Mouse (Mus musculus): ENCODE data around the gene Olfr777. TPM values are rescaled to one million over a fixed set of nuclear protein-coding genes. Genes with fewer than 3 reads are reported as not detected.
"Not testable (repeated sequence)": the region's sequence is repeated elsewhere in the genome, so short reads cannot be mapped to it uniquely, and the experiment has no call there.

Olfr777 gene
- not detected in 2 replicates for polyA plus RNA-seq (2016; fragmentation: Nextera tagmentation; extraction: Ambion mirVana)

GRCm38 (mm10) chr10:129271081-129271535 lies at the start of gene Olfr777:
Gene Olfr777 (minus strand): TSS chr10:129271485.
- no peaks in the 10 kb centered on the region for H3K36me3 ChIP-seq
- no peak within 1 kb of the TSS for H3K4me3 ChIP-seq
- no peaks in the 10 kb centered on the region for H3K4me1 ChIP-seq
- H3K27me3 ChIP-seq (ENCODE audit: low read depth, poor library complexity, severe bottlenecking): no peaks in the 10 kb centered on the region
- no peak for DNase-seq (ENCODE audit: low spot score)
- H3K27ac ChIP-seq: no peak within 1 kb of the TSS
- WGBS: 97% methylated on average over 2 of the region's 2 CpGs
- no peaks in the 10 kb centered on the region for H3K9me3 ChIP-seq (replicated peaks)

GRCm38 (mm10) chr10:129317817-129318216 lies 46.5 kb upstream of the Olfr777 start, which contains the start of gene Olfr780:
Gene Olfr780 (plus strand): TSS chr10:129318117.
- H3K4me1 ChIP-seq: no peaks in the 10 kb centered on the region
- WGBS: 92% methylated on average over 3 of the region's 3 CpGs
- H3K27ac ChIP-seq: no peak within 1 kb of the TSS
- H3K9me3 ChIP-seq (replicated peaks): no peaks in the 10 kb centered on the region
- H3K36me3 ChIP-seq: no peaks in the 10 kb centered on the region
- H3K27me3 ChIP-seq (ENCODE audit: low read depth, poor library complexity, severe bottlenecking): no peaks in the 10 kb centered on the region
- no peak for DNase-seq (ENCODE audit: low spot score)
- H3K4me3 ChIP-seq: no peak within 1 kb of the TSS

GRCm38 (mm10) chr10:129313521-129313920 lies 42.2 kb upstream of the Olfr777 start:
- WGBS: no CpG with 5 or more reads among the region's 1 CpGs

GRCm38 (mm10) chr10:129312973-129313372 lies 41.7 kb upstream of the Olfr777 start:
- not testable (repeated sequence) for DNase-seq (ENCODE audit: low spot score); H3K36me3 ChIP-seq; H3K4me1 ChIP-seq; H3K27me3 ChIP-seq (ENCODE audit: low read depth, poor library complexity, severe bottlenecking); H3K27ac ChIP-seq; H3K9me3 ChIP-seq (replicated peaks); H3K4me3 ChIP-seq
- WGBS: 59% methylated on average over 1 of the region's 1 CpGs

More at GRCm38 (mm10) chr10:129313521-129313920, 42.2 kb upstream of the Olfr777 start:
- DNase-seq (ENCODE audit: low spot score); H3K9me3 ChIP-seq (replicated peaks); H3K4me3 ChIP-seq; H3K36me3 ChIP-seq; H3K27ac ChIP-seq; H3K4me1 ChIP-seq; H3K27me3 ChIP-seq (ENCODE audit: low read depth, poor library complexity, severe bottlenecking): not testable (repeated sequence)

GRCm38 (mm10) chr10:129258827-129259226 lies 12.5 kb downstream of the Olfr777 start, which contains the start of gene Olfr776:
Gene Olfr776 (plus strand): TSS chr10:129259127.
- Histone ChIP-seq H3K27ac (no peak within 1 kb of the TSS), H3K36me3 (no peaks in the 10 kb centered on the region), H3K27me3 (ENCODE audit: low read depth, poor library complexity, severe bottlenecking) (no peaks in the 10 kb centered on the region), H3K4me1 (no peaks in the 10 kb centered on the region), H3K9me3 (replicated peaks) (no peaks in the 10 kb centered on the region), H3K4me3 (no peak within 1 kb of the TSS)
- no peak for DNase-seq (ENCODE audit: low spot score)

DNA sequence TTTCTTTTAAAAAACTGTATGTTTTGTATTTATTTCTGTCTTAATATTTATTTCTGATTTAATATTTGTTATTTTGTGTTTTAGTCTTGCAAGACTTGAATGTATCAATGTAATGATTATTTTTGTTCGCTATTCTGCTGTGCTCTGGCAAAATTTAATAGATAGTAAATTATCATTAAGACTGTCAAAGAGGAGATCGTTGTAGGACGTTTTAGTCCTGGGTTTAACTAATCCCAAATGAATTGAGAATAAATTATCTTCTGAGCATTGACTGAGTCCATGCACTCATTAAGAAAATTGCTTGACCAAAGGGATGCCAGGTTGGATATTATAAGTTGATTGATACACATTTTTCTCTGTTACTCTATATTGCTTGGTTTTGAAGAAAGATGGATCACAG lies 23.2 kb downstream of the Olfr777 start, which contains the start of gene Olfr775:
Gene Olfr775, plus strand, starts transcription at position 301 of the 400 bp plus-strand sequence.
- Histone ChIP-seq H3K27ac (no peak within 1 kb of the TSS), H3K27me3 (ENCODE audit: low read depth, poor library complexity, severe bottlenecking) (no peaks in the 10 kb centered on the region), H3K4me3 (no peak within 1 kb of the TSS), H3K4me1 (no peaks in the 10 kb centered on the region), H3K9me3 (replicated peaks) (no peaks in the 10 kb centered on the region), H3K36me3 (no peaks in the 10 kb centered on the region)
- no peak for DNase-seq (ENCODE audit: low spot score)
- 71% methylated on average over 3 of the region's 3 CpGs for WGBS

DNA sequence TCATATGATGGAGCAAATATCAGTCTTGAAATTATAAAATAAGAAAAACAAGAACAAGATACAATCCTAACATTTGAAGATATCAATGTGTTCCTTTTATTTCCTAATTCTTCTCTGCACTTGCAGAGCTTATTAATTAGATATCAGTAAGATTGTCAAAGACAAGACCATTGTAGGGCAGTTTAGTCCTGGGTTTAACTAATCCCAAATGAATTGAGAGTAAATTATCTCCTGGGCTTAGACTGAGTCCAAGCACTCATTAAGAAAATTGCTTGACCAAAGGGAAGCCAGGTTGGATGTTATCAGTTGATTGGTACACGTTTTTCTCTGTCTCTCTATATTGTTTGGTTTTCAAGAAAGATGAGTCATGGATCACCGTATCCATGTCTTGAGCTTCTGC lies 35.4 kb downstream of the Olfr777 start, which contains the start of gene Olfr774:
Gene Olfr774, plus strand, starts transcription at position 301 of the 400 bp plus-strand sequence.
- Histone ChIP-seq H3K4me1 (no peaks in the 10 kb centered on the region), H3K9me3 (replicated peaks) (no peaks in the 10 kb centered on the region), H3K4me3 (no peak within 1 kb of the TSS), H3K27me3 (ENCODE audit: low read depth, poor library complexity, severe bottlenecking) (no peaks in the 10 kb centered on the region), H3K27ac (no peak within 1 kb of the TSS), H3K36me3 (no peaks in the 10 kb centered on the region)
- WGBS: 82% methylated on average over 2 of the region's 2 CpGs
- DNase-seq (ENCODE audit: low spot score): no peak

GRCm38 (mm10) chr10:129230737-129231136 lies 40.5 kb downstream of the Olfr777 start:
- WGBS: 80% methylated on average over 1 of the region's 1 CpGs

More at GRCm38 (mm10) chr10:129230737-129231136, 40.5 kb downstream of the Olfr777 start:
- DNase-seq (ENCODE audit: low spot score): no peak
- Histone ChIP-seq H3K27me3 (ENCODE audit: low read depth, poor library complexity, severe bottlenecking) (no peaks in the 10 kb centered on the region), H3K4me3 (no peak overlapping the region), H3K27ac (no peak overlapping the region), H3K9me3 (replicated peaks) (no peaks in the 10 kb centered on the region), H3K4me1 (no peaks in the 10 kb centered on the region), H3K36me3 (no peaks in the 10 kb centered on the region)

Other genes with a start within 250 kb of the Olfr777 start
- gene Olfr764-ps1, start 231.6 kb downstream of the Olfr777 start, polyA plus RNA-seq (2016; fragmentation: Nextera tagmentation; extraction: Ambion mirVana): not detected in 2 replicates
- not detected in 2 replicates for gene Olfr765, start 221.5 kb downstream of the Olfr777 start, polyA plus RNA-seq (2016; fragmentation: Nextera tagmentation; extraction: Ambion mirVana)
- gene Olfr766-ps1, start 202.5 kb downstream of the Olfr777 start, polyA plus RNA-seq (2016; fragmentation: Nextera tagmentation; extraction: Ambion mirVana): not detected in 2 replicates
- gene Olfr767, start 188.6 kb downstream of the Olfr777 start, polyA plus RNA-seq (2016; fragmentation: Nextera tagmentation; extraction: Ambion mirVana): not detected in 2 replicates
- not detected in 2 replicates for gene Olfr768, start 172.1 kb downstream of the Olfr777 start, polyA plus RNA-seq (2016; fragmentation: Nextera tagmentation; extraction: Ambion mirVana)
- gene Olfr769, start 153.6 kb downstream of the Olfr777 start, polyA plus RNA-seq (2016; fragmentation: Nextera tagmentation; extraction: Ambion mirVana): not detected in 2 replicates
- gene Olfr770, start 132.5 kb downstream of the Olfr777 start, polyA plus RNA-seq (2016; fragmentation: Nextera tagmentation; extraction: Ambion mirVana): not detected in 2 replicates
- gene Olfr771, start 106.7 kb downstream of the Olfr777 start, polyA plus RNA-seq (2016; fragmentation: Nextera tagmentation; extraction: Ambion mirVana): not detected in 2 replicates
- not detected in 2 replicates for gene Olfr772, start 93.6 kb downstream of the Olfr777 start, polyA plus RNA-seq (2016; fragmentation: Nextera tagmentation; extraction: Ambion mirVana)
- not detected in 2 replicates for gene Olfr773, start 84.1 kb downstream of the Olfr777 start, polyA plus RNA-seq (2016; fragmentation: Nextera tagmentation; extraction: Ambion mirVana)
- not detected in 2 replicates for gene Olfr774, start 35.3 kb downstream of the Olfr777 start, polyA plus RNA-seq (2016; fragmentation: Nextera tagmentation; extraction: Ambion mirVana)
- gene Olfr775, start 23.1 kb downstream of the Olfr777 start, polyA plus RNA-seq (2016; fragmentation: Nextera tagmentation; extraction: Ambion mirVana): not detected in 2 replicates
- not detected in 2 replicates for gene Olfr776, start 12.4 kb downstream of the Olfr777 start, polyA plus RNA-seq (2016; fragmentation: Nextera tagmentation; extraction: Ambion mirVana)
- not detected in 2 replicates for gene Olfr780, start 46.6 kb upstream of the Olfr777 start, polyA plus RNA-seq (2016; fragmentation: Nextera tagmentation; extraction: Ambion mirVana)
- gene Olfr781, start 57.4 kb upstream of the Olfr777 start, polyA plus RNA-seq (2016; fragmentation: Nextera tagmentation; extraction: Ambion mirVana): not detected in 2 replicates
- gene Olfr782, start 77.4 kb upstream of the Olfr777 start, polyA plus RNA-seq (2016; fragmentation: Nextera tagmentation; extraction: Ambion mirVana): not detected in 2 replicates
- gene Olfr784, start 112.6 kb upstream of the Olfr777 start, polyA plus RNA-seq (2016; fragmentation: Nextera tagmentation; extraction: Ambion mirVana): 0.08 and 0.13 TPM in 2 replicates
- not detected in 2 replicates for gene Olfr785, start 133.9 kb upstream of the Olfr777 start, polyA plus RNA-seq (2016; fragmentation: Nextera tagmentation; extraction: Ambion mirVana)
- not detected in 2 replicates for gene Olfr786, start 155.8 kb upstream of the Olfr777 start, polyA plus RNA-seq (2016; fragmentation: Nextera tagmentation; extraction: Ambion mirVana)
- not detected in 2 replicates for gene Olfr787, start 190.4 kb upstream of the Olfr777 start, polyA plus RNA-seq (2016; fragmentation: Nextera tagmentation; extraction: Ambion mirVana)
- not detected in 2 replicates for gene Olfr788, start 199.5 kb upstream of the Olfr777 start, polyA plus RNA-seq (2016; fragmentation: Nextera tagmentation; extraction: Ambion mirVana)
- gene Olfr789, start 213.3 kb upstream of the Olfr777 start, polyA plus RNA-seq (2016; fragmentation: Nextera tagmentation; extraction: Ambion mirVana): not detected in 2 replicates
- not detected in 2 replicates for gene Olfr790, start 227.0 kb upstream of the Olfr777 start, polyA plus RNA-seq (2016; fragmentation: Nextera tagmentation; extraction: Ambion mirVana)